Mouse (Mus musculus) embryonic facial prominence, embryonic 15.5 days (tissue): Measurements from ENCODE around the gene Rasgef1b. TPM values are rescaled to one million over a fixed set of nuclear protein-coding genes. Genes with fewer than 3 reads are reported as not detected.

ENCODE experiments used
- ATAC-seq: fragments of 200-750 bp; cut with Nextera tagmentation; 2 replicates; pipeline ENCODE4 v1.8.0; 2017; ENCODE audit warnings: low read depth, moderate TSS enrichment; ENCODE audit not compliant: insufficient number of reproducible peaks, low FRiP score, low TSS enrichment
- H3K27ac ChIP-seq: fragments of 300-500 bp; sonication (generic); replicated peaks from 2 replicates; pipeline ENCODE4 v1.5.1; 2015; ENCODE audit warnings: mild to moderate bottlenecking, inconsistent platforms
- H3K27me3 ChIP-seq: fragments of 300-500 bp; sonication (generic); 2 replicates; pipeline ENCODE4 v1.6.1; 2015; ENCODE audit warnings: inconsistent platforms
- H3K36me3 ChIP-seq: fragments of 300-500 bp; sonication (generic); 2 replicates; pipeline ENCODE4 v1.6.1; 2015; ENCODE audit warnings: mild to moderate bottlenecking, inconsistent platforms
- H3K4me1 ChIP-seq: fragments of 300-500 bp; sonication (generic); 2 replicates; pipeline ENCODE4 v1.6.1; 2015; ENCODE audit warnings: inconsistent platforms
- H3K4me2 ChIP-seq: fragments of 300-500 bp; sonication (generic); replicated peaks from 2 replicates; pipeline ENCODE4 v1.6.1; 2015; ENCODE audit warnings: mild to moderate bottlenecking, inconsistent platforms
- H3K4me3 ChIP-seq: fragments of 300-500 bp; sonication (generic); replicated peaks from 2 replicates; pipeline ENCODE4 v1.5.1; 2015; ENCODE audit warnings: mild to moderate bottlenecking, inconsistent platforms
- H3K9ac ChIP-seq: fragments of 300-500 bp; sonication (generic); 2 replicates; pipeline ENCODE4 v1.6.1; 2015; ENCODE audit warnings: inconsistent platforms
- H3K9me3 ChIP-seq: fragments of 300-500 bp; sonication (generic); replicated peaks from 2 replicates; pipeline ENCODE4 v1.6.1; 2016; ENCODE audit warnings: inconsistent platforms
- WGBS: fragments of 180-500 bp; shearing (Covaris S2); methylation state at CpG from one replicate; pipeline ENCODE4 v1.1.7; 2015; 5-methylcytosine and 5-hydroxymethylcytosine counted together
- polyA plus RNA-seq: library from polyadenylated mRNA; unstranded; fragments of >200 nt; fragmentation: Nextera tagmentation; extraction: Ambion mirVana; gene quantifications from 2 replicates; pipeline ENCODE4 v1.2.1, GENCODE M21; 2015

Gene Rasgef1b
- polyA plus RNA-seq, 1 experiment from 2014 or later = 11.5 TPM

DNA sequence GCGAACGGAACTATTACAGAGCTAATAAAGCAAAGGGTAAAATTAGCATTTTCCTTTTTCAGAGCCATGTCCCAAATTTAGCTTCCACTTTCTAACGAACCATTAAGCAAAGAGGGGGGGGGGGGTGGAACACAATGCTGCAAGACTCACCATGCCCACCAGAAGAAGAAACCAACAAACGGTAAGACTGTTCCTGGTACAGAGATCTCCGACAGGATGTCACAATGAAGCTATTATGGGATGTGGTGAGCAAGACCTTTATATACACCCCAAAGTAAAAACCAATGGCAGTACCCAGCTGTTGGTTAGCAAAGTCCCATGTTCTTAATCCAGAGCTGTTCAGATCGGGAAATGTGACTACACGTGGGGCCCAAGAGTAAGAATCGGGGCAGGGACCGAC is 226.2 kb downstream of the Rasgef1b start:
- WGBS = 80% methylated on average over 9 of the region's 9 CpGs
- H3K27ac ChIP-seq = no peak overlapping the region
- H3K36me3 ChIP-seq = no peaks in the 10 kb centered on the region

DNA sequence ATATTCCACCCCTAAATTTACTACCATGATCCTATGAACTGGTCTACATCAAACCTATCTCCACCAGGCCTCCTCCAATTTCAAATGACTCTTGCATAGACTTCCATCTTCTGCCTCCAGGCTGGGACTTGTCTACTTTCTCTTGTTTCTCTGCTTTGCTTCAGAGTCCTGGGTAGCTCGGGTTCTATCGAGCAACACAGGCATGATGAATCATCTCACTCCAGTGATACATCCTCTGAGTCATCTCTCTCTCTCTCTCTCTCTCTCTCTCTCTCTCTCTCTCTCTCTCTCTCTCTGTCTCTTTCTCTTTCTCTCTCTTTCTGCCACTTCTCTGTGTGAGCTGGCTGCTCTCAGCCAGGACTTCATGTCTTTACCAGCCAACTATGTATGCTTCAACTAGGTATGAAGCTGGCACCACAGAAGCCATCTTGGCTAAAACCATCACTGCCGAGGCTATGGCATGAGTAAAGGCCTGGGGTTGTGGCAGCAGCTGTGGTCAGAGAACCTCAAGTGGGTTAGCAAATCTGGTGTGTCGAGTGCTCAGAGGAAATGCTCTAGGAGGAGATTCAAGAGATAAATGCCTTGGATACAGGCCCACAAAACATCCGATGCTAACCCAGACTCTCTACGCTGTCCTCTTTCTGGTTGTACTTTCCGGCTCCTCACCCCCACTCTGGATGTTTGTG is 229.3 kb downstream of the Rasgef1b start:
- H3K27ac ChIP-seq = no peak overlapping the region
- H3K36me3 ChIP-seq = no peaks in the 10 kb centered on the region
- 61% methylated on average over 7 of the region's 7 CpGs for WGBS
- no peaks in the 10 kb centered on the region for H3K4me1 ChIP-seq
- no peaks in the 10 kb centered on the region for H3K9me3 ChIP-seq
- no peak overlapping the region for H3K9ac ChIP-seq
- ATAC-seq = no peak
- no peak overlapping the region for H3K4me2 ChIP-seq
- no peaks in the 10 kb centered on the region for H3K27me3 ChIP-seq
- no peak overlapping the region for H3K4me3 ChIP-seq

More for the DNA sequence above, 226.2 kb downstream of the Rasgef1b start:
- Histone ChIP-seq H3K4me1 (no peaks in the 10 kb centered on the region), H3K4me3 (no peak overlapping the region), H3K9ac (no peak overlapping the region), H3K9me3 (no peaks in the 10 kb centered on the region), H3K27me3 (no peaks in the 10 kb centered on the region), H3K4me2 (no peak overlapping the region)
- no peak for ATAC-seq

DNA sequence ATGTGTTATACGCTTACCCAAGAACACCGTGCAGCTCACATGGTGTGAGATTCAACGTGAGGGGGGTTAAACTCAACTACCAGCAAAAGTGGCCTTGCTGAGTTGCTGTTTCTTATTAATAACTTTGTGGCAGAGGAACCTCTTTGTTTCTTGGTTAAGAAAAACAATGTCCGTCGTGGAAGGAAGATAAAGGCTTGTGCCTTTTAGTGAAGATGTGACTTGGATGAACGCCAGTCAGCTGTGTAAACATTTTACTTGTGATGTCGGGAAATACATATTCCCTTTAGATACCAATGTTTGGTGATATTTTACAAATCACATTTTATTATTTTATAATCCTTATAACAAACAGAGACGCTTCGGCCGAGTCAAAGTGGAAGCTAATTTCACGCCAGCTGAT is 231.0 kb downstream of the Rasgef1b start:
- WGBS = 55% methylated on average over 11 of the region's 11 CpGs
- Histone ChIP-seq H3K4me3 (no peak overlapping the region), H3K4me1 (no peaks in the 10 kb centered on the region), H3K9ac (no peak overlapping the region), H3K27me3 (no peaks in the 10 kb centered on the region), H3K4me2 (no peak overlapping the region), H3K36me3 (no peaks in the 10 kb centered on the region), H3K9me3 (no peaks in the 10 kb centered on the region), H3K27ac (no peak overlapping the region)
- no peak for ATAC-seq

DNA sequence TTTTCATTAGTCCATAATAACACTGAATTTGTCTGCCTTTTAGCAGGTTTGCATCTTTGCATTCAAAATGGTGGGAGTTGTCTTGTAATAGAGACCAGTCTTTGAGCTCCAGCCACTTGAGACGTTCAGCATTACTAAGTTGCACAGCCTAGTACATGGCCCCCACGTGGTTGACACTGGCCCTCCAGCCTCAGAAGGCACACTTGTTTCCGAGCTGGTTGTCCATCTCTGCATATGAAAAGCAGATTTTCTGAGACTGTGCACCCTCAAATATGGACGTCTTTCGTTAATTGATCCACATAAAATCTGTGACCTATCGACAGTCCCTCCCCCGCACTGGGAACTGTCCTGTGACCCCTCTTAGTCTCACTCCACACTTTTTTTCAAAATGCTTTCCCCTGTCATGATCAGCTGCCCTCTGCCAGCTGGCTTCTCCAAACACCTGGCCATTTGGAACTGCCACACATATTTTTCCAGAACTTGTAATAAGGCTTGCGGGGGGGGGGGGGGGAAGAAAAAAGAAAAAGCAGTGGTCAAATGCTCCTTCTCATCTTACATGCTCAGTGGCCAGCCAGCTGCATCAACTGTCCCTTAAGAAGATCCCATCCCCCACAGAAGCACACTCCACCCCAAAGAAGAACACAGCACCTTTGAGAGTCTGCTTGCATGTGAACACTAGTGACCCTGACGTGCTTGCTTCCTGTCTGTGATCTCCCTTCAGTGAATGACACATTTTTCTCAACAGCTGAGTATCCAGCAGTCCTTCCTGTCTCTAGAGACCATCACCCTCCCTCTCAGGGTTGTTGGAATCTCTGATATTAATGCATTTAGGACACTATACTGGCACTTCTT is 231.7 kb downstream of the Rasgef1b start:
- Histone ChIP-seq H3K9ac (no peak overlapping the region), H3K36me3 (no peaks in the 10 kb centered on the region), H3K4me3 (no peak overlapping the region), H3K4me2 (no peak overlapping the region), H3K4me1 (no peaks in the 10 kb centered on the region), H3K27ac (no peak overlapping the region), H3K9me3 (no peaks in the 10 kb centered on the region), H3K27me3 (no peaks in the 10 kb centered on the region)
- WGBS = 49% methylated on average over 9 of the region's 9 CpGs
- ATAC-seq = no peak; the same call in 1 of the 2 replicates

DNA sequence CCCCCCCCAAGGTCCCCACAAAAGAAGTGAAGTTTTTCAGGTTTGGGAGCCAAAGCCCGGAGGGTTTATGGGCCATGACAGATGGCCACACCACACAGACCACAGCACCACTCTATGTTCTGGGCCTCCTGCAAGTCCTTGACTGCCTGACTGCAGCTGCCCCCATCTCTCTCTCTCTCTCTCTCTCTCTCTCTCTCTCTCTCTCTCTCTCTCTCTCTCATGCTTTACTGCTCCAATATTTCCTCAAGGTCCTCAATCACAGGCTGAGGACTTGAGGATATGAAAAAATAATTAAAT is 232.8 kb downstream of the Rasgef1b start:
- ATAC-seq = no peak
- WGBS = 56% methylated on average over 1 of the region's 1 CpGs
- H3K4me1 ChIP-seq = no peaks in the 10 kb centered on the region
- H3K9me3 ChIP-seq = no peaks in the 10 kb centered on the region
- no peak overlapping the region for H3K4me3 ChIP-seq
- H3K27ac ChIP-seq = no peak overlapping the region
- H3K27me3 ChIP-seq = no peaks in the 10 kb centered on the region
- no peaks in the 10 kb centered on the region for H3K36me3 ChIP-seq
- no peak overlapping the region for H3K4me2 ChIP-seq
- no peak overlapping the region for H3K9ac ChIP-seq

DNA sequence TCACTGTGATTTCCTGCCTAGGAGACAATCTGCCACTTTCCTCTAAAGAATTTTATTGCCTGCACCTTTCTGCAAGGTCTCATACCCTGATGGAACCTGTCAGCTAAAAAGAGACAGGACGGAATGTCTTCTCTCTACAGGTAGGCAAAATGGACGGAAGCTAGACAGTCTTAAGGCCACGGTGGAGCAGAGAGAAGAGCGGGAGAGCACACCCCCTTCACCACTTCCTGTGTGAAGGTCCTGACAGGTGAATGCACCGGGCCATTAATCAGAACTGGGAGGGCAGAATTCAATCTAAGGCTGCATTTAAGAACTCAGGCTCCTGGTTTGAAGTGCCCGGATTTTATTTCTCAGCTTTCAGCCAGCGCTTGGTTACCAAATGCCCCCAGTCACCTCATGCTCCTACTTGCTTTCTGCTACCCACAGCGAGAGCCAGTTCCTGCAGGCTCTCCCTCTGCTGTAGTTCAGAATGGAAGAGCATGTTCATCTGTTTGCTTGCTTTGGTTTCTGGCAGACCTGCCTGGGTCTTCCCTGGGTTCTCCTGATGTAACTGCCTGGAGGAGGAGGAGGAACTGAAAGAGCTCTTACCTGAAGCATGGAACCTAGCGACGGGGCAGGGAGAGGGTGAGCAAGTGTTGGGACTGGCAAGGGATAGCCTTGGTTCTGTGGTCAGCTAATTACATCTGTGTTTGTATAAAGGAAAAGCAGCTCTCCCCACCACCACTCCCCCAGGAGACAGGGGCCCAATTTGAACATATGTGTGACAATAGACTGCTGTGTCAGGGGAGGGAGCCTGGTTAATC is 233.3 kb downstream of the Rasgef1b start:
- Histone ChIP-seq H3K9me3 (no peaks in the 10 kb centered on the region), H3K27ac (no peak overlapping the region), H3K4me1 (no peaks in the 10 kb centered on the region), H3K27me3 (no peaks in the 10 kb centered on the region), H3K4me3 (no peak overlapping the region), H3K4me2 (no peak overlapping the region), H3K9ac (no peak overlapping the region), H3K36me3 (no peaks in the 10 kb centered on the region)
- ATAC-seq = no peak
- WGBS = 61% methylated on average over 10 of the region's 10 CpGs

DNA sequence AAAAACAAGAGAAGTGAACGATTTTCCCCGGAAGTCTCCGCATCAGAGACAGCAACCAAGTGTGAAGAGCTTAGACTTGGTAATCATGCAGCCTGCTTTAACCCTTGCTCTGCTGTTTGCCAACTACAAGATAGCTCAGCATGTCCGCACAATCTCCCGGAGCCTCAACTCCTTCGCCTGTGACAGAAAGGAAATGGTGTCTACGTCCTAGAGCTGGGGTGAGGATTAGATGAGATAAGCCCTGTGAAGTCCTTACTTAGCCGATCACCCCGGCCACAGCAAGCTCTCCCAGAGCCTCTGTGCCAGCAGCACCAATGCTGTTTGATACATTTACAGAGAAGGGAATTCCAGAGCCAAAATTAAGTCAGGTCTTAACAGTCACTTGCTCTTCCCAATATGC is 235.0 kb downstream of the Rasgef1b start:
- H3K27me3 ChIP-seq = no peaks in the 10 kb centered on the region
- no peak overlapping the region for H3K4me2 ChIP-seq
- WGBS = 72% methylated on average over 9 of the region's 9 CpGs
- H3K36me3 ChIP-seq = no peaks in the 10 kb centered on the region
- ATAC-seq = no peak
- H3K4me1 ChIP-seq = no peaks in the 10 kb centered on the region
- H3K9me3 ChIP-seq = no peaks in the 10 kb centered on the region
- H3K4me3 ChIP-seq = no peak overlapping the region
- no peak overlapping the region for H3K27ac ChIP-seq
- H3K9ac ChIP-seq = no peak overlapping the region

DNA sequence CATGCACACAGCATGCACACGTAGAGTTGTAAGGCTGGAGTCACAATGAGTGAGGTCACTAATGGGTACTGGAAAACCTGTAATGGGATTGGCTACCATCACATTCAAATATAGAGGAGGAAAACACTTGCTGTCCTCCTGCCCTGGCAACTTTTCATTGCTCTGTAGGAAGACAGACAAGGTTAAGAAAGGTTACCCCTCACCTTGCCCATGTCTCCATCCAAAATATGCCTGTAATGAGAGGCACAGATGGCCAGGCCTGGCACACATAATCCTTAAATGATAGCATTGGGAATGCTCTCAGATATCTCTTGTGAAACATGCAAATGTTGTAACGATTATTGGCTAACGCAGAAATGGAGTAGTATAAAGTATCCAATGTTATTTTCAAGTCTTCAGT is 235.8 kb downstream of the Rasgef1b start:
- H3K4me2 ChIP-seq = no peak overlapping the region
- WGBS = 78% methylated on average over 3 of the region's 3 CpGs
- ATAC-seq = no peak
- H3K4me1 ChIP-seq = no peaks in the 10 kb centered on the region
- no peaks in the 10 kb centered on the region for H3K27me3 ChIP-seq
- no peaks in the 10 kb centered on the region for H3K36me3 ChIP-seq
- no peak overlapping the region for H3K9ac ChIP-seq
- no peak overlapping the region for H3K27ac ChIP-seq
- H3K4me3 ChIP-seq = no peak overlapping the region
- H3K9me3 ChIP-seq = no peaks in the 10 kb centered on the region

DNA sequence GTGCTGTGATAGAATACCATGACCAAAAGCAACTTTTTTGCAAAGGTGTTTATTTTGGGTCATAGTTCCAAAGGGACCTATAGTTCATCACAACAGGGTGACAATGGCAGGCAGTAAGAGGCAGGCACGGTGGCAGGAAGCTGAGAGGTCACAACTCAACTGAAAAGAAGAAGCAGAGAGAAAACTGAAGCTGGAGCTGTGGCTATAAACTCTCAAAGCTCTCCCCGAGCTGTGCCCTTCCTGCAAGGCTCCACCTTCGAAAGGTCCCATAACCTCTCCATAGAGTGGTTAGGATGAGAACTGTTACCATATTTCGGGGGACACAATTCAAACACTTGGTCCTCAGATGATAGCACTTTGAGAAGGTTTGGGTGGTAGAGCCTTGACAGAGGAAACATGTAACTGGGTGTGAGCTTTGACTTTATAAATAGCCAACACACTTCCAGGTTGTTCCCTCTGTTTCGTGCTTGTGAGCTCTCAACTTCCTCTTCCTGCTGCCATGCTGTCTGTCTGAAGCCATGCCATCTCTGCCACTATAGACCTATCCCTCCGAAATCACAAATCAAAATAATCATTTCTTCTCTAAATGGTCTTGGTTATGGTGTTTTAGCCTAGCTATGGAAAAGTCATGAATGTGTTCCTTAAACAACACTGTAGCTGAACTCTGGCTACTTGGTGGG is 240.2 kb downstream of the Rasgef1b start:
- H3K9me3 ChIP-seq = no peaks in the 10 kb centered on the region
- 81% methylated on average over 6 of the region's 6 CpGs for WGBS
- H3K27me3 ChIP-seq = no peaks in the 10 kb centered on the region
- H3K9ac ChIP-seq = no peak overlapping the region
- no peak overlapping the region for H3K27ac ChIP-seq
- no peak overlapping the region for H3K4me3 ChIP-seq
- no peak for ATAC-seq
- no peaks in the 10 kb centered on the region for H3K36me3 ChIP-seq
- H3K4me2 ChIP-seq = no peak overlapping the region
- H3K4me1 ChIP-seq = no peaks in the 10 kb centered on the region

DNA sequence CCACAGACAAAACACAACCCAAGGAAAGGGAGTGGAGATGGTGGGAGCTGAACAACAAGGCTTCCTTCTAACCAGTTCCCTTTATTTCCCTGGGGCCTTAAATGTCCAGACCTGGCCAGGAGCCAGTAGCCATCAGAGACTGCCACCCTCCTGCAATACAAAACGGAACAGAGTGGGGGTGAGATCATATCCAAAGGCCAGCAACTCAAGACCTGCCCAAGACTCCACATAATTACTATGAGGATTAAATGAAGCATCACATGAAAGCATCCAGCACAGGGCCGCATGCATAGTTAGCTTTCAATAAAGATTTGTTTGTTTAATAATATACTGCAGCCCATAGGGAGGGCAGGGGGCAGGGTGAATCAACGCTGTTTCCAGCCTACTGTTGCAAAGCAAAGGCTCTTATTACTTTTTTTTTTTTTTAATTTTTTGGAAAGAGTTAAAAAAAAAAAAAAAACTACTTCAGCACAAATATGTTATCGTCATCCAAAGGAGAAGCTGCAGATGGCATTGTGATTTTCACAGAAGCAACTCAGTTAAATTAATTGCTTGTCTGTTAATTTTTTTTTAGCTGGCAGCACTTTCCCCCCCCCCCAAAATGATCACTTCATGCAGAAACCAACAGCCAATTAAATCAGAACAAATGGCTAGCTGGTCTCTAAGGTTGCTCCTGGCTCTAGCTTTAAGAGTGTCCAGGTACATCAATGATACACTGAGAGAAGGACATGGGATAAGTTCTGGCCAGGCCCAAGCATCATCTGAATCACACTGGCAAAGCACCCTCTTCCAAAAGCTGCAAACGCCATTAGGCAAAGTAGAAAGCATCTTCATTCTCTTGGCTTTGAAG is 241.6 kb downstream of the Rasgef1b start:
- Histone ChIP-seq H3K4me2 (no peak overlapping the region), H3K9ac (no peak overlapping the region), H3K27me3 (no peaks in the 10 kb centered on the region), H3K4me1 (no peaks in the 10 kb centered on the region), H3K36me3 (no peaks in the 10 kb centered on the region), H3K9me3 (no peaks in the 10 kb centered on the region), H3K27ac (no peak overlapping the region), H3K4me3 (no peak overlapping the region)
- ATAC-seq = 0 out of 2 replicates have a peak, but pooled peaks have one; percentile 51
- 55% methylated on average over 5 of the region's 5 CpGs for WGBS
